Mouse (Mus musculus) C2C12 (cell line): ENCODE data around the gene Atp5g1. TPM values are rescaled to one million over a fixed set of nuclear protein-coding genes. Genes with fewer than 3 reads are reported as not detected.

Experiments
- H3K27me3 ChIP-seq: one replicate; pipeline ENCODE4 v1.6.1; 2011; ENCODE audit not compliant: control insufficient read depth, insufficient read depth, insufficient read length
- H3K36me3 ChIP-seq: one replicate; pipeline ENCODE4 v1.6.1; 2011; ENCODE audit not compliant: control insufficient read depth, insufficient read depth
- H3K4me3 ChIP-seq: one replicate; pipeline ENCODE4 v1.5.1; 2011; ENCODE audit warnings: mild to moderate bottlenecking, control low read depth; ENCODE audit not compliant: poor library complexity, insufficient read depth, severe bottlenecking
- H3K79me2 ChIP-seq: one replicate; pipeline ENCODE4 v1.6.1; 2011; ENCODE audit not compliant: control insufficient read depth, insufficient read depth
- H3K79me3 ChIP-seq: one replicate; pipeline ENCODE4 v1.6.1; 2011; ENCODE audit warnings: low read depth, control low read depth
- H3ac ChIP-seq: one replicate; pipeline ENCODE3; 2011; ENCODE audit warnings: low read depth; ENCODE audit not compliant: control insufficient read depth, insufficient read length
- CEBPB ChIP-seq: IDR thresholded peaks from one replicate; pipeline ENCODE4 v1.6.1; 2011; ENCODE audit warnings: low read depth, mild to moderate bottlenecking, control low read depth, moderate library complexity
- CTCF ChIP-seq: IDR thresholded peaks from one replicate; pipeline ENCODE4 v1.5.1; 2011; ENCODE audit not compliant: control insufficient read depth, insufficient read depth, insufficient read length
- FOSL1 ChIP-seq: IDR thresholded peaks from one replicate; pipeline ENCODE4 v1.8.0; 2011; ENCODE audit warnings: mild to moderate bottlenecking, low read length; ENCODE audit not compliant: poor library complexity, insufficient read depth, severe bottlenecking
- MAX ChIP-seq: IDR thresholded peaks from one replicate; pipeline ENCODE4 v1.6.1; 2011; ENCODE audit warnings: mild to moderate bottlenecking, control low read depth
- MYOD1 ChIP-seq: IDR thresholded peaks from one replicate; pipeline ENCODE4 v1.6.1; 2011; ENCODE audit warnings: low read depth; ENCODE audit not compliant: control insufficient read depth, insufficient read length
- MYOG ChIP-seq: IDR thresholded peaks from one replicate; pipeline ENCODE4 v1.6.1; 2011; ENCODE audit not compliant: control insufficient read depth, insufficient read length; ENCODE audit errors: extremely low read depth
- USF1 ChIP-seq: IDR thresholded peaks from one replicate; pipeline ENCODE4 v1.6.1; 2011; ENCODE audit warnings: low read depth, mild to moderate bottlenecking, control low read depth, moderate library complexity
- polyA plus RNA-seq: library from polyadenylated mRNA; unstranded; fragments of >200 nt; fragmentation: generic; extraction: Trizol; gene quantifications from one replicate; pipeline ENCODE4 v1.2.1, GENCODE M21; 2012; ENCODE audit warnings: missing spikeins

Atp5g1 gene
- polyA plus RNA-seq, 1 experiment, result 857 TPM

DNA sequence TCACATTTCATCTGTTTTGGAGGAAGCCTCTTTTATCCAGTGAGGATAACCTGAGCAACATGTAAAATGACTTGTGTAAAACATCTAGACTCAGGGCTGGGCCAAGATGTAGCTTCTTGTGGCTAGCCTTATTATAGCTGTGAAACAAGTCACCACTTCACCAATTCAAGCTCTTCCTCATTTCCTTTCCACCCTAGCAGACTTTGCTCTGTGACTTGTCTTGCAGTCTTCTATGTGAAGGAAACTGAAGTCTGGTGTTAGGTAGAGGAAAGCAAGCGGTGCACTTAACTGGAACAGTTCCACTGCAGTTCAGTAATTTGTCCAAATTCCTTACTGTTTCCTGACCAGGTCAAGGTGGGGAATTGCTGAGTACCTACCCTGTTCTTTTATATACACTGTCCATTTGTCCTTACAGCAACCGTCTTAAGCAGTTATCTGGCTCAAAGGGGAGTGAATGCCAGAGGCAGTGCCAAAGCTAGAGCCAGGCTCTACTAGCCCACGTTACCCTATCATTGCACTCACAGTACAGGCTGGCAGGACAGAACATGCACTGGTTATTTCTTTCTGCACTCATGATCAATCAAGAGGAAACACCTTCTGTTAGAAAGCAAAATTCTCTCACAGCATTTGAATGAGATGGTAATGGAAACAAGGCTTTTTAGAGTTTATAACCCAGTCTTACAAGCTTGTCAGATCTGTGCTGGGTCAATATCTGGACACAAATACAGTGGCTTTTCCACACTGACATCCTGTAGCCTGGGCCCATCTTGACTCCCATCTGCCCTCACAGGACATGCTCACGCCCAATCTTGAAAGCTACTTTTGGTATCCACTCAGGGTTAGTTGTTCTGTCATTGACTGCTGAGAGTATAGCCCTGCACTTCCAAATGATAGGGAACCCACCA is 27.7 kb downstream of the Atp5g1 start:
- TF ChIP-seq CEBPB (no peak), MAX (no peak), USF1 (no peak), MYOG (no peak), CTCF (no peak), MYOD1 (no peak), FOSL1 (no peak)
- H3K79me2 ChIP-seq, result no peaks in the 10 kb centered on the region
- H3K27me3 ChIP-seq, result no peaks in the 10 kb centered on the region
- H3K36me3 ChIP-seq, result peaks cover 88% of the 10 kb centered on the region
- H3K4me3 ChIP-seq, result no peak overlapping the region
- no peak overlapping the region for H3ac ChIP-seq
- peaks cover 2% of the 10 kb centered on the region for H3K79me3 ChIP-seq

DNA sequence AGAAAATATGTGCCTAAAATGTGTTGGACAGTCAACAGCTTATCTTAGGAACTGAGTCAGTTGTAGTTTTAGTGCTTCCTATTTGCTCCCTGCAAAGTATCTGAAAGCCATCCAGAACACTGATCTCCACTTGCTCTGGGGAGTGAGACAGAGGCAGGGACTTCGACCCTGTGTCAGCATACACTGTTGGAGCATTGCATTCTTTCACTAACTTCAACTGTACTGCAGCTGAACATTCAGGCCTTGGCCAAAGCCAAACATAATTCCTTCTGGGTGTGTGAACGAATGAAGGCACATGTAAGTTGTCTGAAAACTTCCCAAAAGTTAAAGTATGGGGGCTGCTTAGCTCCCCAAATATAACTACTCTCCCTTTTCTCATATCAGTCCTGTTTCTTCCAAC is 28.7 kb downstream of the Atp5g1 start:
- TF ChIP-seq USF1, result no peak
- no peak for TF ChIP-seq CTCF
- TF ChIP-seq MYOD1, result no peak
- no peak for TF ChIP-seq MYOG
- TF ChIP-seq MAX, result no peak
- no peak for TF ChIP-seq CEBPB
- no peak for TF ChIP-seq FOSL1
- Histone ChIP-seq H3K4me3 (no peak overlapping the region), H3K79me2 (no peaks in the 10 kb centered on the region), H3K79me3 (no peaks in the 10 kb centered on the region), H3K27me3 (no peaks in the 10 kb centered on the region), H3ac (no peak overlapping the region), H3K36me3 (peaks cover 84% of the 10 kb centered on the region)

DNA sequence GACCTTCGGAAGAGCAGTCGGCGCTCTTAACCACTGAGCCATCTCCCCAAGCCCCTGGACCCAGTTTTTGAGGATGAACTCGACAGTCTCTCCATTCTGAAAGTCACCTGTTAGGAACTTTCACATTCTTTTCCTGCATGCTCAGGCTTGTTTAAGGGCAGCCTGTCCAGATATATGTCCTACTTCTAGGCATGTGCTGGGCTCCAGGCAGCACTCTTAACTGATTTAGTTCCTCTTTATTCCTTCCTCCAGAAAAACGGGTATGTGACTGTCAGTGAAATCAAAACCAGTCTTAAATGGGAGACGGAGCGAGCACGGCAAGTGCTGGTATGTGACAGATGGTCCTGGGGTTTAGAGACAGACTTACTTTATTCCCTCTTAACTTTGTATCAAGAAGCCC is 29.4 kb downstream of the Atp5g1 start:
- Histone ChIP-seq H3K36me3 (peaks cover 80% of the 10 kb centered on the region), H3K4me3 (no peak overlapping the region), H3K79me3 (no peaks in the 10 kb centered on the region), H3K27me3 (no peaks in the 10 kb centered on the region), H3ac (no peak overlapping the region), H3K79me2 (no peaks in the 10 kb centered on the region)
- TF ChIP-seq FOSL1 (no peak), CEBPB (no peak), MAX (no peak), CTCF (no peak), USF1 (no peak), MYOG (no peak), MYOD1 (no peak)

DNA sequence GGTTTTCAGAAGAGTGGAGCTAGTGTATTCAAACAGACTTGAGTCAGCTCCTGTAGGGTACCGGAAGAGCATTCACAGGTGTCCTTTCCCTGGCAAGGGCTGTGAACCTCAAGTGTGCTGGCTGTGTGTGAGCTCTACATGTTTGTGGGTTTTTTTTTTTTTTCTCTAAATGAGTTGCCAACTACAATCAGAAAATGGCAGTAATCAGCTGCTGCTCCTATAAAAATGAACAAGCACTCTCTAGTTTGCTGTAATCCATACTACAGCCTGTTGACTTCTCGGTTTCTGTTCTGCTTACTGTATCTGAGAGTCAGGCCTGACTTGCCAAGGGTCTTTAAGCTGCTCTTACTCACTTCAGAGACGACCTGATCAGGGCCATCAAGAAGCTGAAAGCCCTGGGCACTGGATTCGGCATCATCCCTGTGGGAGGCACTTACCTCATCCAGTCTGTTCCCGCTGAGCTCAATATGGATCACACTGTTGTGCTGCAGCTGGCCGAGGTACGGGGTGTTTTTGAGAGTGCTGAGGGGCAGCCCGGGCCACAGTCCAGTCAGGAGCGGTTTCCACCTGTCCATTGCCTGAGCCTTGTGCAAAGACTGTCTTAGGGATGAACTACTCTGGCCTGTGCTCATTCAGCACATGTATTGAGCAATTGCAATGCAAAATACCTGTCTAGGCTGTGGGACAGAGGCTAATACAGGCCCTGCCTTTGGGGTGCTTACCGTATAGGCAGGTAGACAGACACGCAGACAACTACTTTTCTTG is 30.5 kb downstream of the Atp5g1 start:
- no peaks in the 10 kb centered on the region for H3K27me3 ChIP-seq
- H3ac ChIP-seq, result no peak overlapping the region
- no peak overlapping the region for H3K4me3 ChIP-seq
- H3K36me3 ChIP-seq, result peaks cover 69% of the 10 kb centered on the region
- H3K79me2 ChIP-seq, result no peaks in the 10 kb centered on the region
- TF ChIP-seq MAX (no peak), CTCF (no peak)
- no peaks in the 10 kb centered on the region for H3K79me3 ChIP-seq

DNA sequence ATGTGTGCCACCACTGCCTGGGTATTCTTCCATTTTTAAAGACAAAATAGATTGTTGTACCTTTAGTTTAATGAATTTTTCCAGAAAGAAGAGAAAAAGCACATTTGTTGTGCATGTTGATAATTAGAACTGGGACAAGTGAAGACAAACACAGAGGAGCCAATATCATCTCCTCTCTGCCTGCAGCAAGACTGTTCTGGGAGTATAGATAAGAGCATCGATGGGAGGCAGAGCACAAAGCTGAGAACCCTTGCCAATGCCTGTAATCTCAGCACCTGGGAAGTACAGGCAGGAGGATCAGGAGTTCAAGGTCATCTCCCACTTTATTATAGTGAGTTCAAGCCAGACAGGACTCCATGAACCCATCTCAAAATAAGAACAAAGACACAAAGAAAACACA is 36.9 kb downstream of the Atp5g1 start:
- peaks cover 7% of the 10 kb centered on the region for H3K79me3 ChIP-seq
- no peak for TF ChIP-seq CEBPB
- TF ChIP-seq MYOG, result no peak
- TF ChIP-seq MYOD1, result no peak
- no peak for TF ChIP-seq CTCF
- no peak for TF ChIP-seq MAX
- TF ChIP-seq USF1, result no peak
- TF ChIP-seq FOSL1, result no peak
- no peaks in the 10 kb centered on the region for H3K27me3 ChIP-seq
- no peak overlapping the region for H3ac ChIP-seq
- peaks cover 25% of the 10 kb centered on the region for H3K36me3 ChIP-seq
- no peak overlapping the region for H3K4me3 ChIP-seq
- peaks cover 17% of the 10 kb centered on the region for H3K79me2 ChIP-seq
